Mouse (Mus musculus) erythroblast, embryonic 14.5 days (primary cell): Measurements from ENCODE around the gene 6330409D20Rik.

Source experiments
- GATA1 ChIP-seq: IDR thresholded peaks from 2 replicates; pipeline ENCODE4 v1.6.1; 2012; ENCODE audit warnings: low read length, inconsistent platforms, mixed read lengths
- TAL1 ChIP-seq: IDR thresholded peaks from 3 replicates; pipeline ENCODE4 v1.6.1; 2012; ENCODE audit warnings: low read length, inconsistent platforms, mixed read lengths

- TF ChIP-seq GATA1 (no peak), TAL1 (no peak)
Measured at GRCm38 (mm10) chr2:32734933-32735332, 5.9 kb downstream of the 6330409D20Rik start.
